Mouse (Mus musculus) kidney, adult 18-20 months (tissue): ENCODE results near the gene Tardbp.
A peak's percentile ranks its signal among the peaks of the same experiment; 100 is the strongest.

Experiments
- DNase-seq: peaks from one replicate; pipeline ENCODE4 v3.0.0; 2021

Tardbp gene

DNA sequence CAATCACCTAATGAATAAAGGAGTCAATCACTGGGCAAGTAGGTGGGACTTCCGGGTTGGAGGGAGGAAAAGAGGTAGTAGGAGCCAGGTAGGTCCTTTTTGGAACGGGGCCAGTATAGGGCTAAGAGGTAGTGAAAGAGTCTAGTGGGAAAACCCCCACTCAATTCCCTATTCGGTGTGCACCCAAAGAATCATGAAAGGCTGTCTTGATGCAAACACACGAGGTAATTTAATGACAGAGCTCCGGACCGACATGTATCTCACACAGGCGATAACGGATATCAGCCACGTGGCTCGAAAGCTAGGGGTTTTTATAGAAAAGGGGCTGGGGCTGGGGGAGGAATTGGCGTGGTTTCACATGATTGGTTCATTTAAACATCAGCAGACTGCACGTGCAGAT, 28.0 kb downstream of the Tardbp start:
- no peak for DNase-seq

DNA sequence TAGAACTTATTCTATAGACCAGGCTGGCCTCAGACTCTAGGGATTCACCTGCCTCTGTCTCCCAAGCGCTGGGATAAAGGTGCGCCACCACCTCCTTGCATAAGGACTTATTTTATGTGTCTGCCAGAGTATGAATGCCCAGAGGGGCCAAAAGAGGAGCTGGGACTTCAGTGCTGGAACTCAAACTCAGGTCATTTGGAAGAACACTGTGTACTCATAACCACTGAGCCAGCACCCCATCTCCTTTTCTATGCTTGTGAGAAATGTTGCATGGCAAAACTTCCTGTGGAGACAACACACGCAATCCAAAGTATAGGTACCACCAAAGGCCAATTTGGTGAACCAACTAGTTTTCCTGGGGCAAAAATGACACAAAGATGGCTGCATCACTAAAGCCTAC, 30.1 kb downstream of the Tardbp start:
- DNase-seq, result no peak

DNA sequence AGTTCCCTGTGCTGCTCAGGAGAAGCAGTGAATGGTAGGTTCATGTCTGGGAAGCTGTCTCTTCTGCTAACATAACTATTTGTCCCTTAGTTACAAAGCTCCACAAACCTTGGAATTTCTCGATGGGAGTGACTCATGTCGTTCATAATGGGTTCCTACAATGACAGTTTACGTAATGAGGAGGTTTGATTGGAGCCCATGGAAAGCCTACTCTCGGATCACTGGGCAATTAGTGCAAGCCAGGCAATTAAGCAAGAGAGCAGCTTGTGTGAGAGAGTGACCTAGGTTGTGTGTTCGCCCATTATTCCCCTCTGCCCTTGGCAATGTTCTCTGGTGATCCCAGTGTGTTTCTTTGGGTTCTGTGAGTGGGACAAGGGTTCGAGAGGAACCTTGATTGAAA, 30.9 kb downstream of the Tardbp start:
- DNase-seq, result no peak

DNA sequence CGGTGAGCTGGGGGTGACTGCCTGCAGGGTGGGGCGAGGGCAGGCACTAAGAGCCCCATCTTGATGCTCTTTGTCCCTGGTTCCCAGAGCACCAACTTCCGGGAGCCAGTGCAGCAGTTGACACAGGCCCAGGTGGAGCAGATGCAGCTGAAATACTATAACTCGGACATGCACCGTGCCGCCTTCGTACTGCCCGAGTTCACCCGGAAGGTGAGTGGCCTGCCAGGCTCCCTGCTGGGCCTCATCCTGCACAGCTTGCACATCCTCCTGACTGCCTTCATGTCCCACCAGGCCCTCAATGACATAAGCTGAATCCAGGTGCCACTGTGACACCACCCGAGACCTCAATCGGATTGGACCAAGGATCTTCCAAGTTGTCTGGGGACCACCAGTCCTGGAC, 32.8 kb downstream of the Tardbp start:
- DNase-seq, result no peak

DNA sequence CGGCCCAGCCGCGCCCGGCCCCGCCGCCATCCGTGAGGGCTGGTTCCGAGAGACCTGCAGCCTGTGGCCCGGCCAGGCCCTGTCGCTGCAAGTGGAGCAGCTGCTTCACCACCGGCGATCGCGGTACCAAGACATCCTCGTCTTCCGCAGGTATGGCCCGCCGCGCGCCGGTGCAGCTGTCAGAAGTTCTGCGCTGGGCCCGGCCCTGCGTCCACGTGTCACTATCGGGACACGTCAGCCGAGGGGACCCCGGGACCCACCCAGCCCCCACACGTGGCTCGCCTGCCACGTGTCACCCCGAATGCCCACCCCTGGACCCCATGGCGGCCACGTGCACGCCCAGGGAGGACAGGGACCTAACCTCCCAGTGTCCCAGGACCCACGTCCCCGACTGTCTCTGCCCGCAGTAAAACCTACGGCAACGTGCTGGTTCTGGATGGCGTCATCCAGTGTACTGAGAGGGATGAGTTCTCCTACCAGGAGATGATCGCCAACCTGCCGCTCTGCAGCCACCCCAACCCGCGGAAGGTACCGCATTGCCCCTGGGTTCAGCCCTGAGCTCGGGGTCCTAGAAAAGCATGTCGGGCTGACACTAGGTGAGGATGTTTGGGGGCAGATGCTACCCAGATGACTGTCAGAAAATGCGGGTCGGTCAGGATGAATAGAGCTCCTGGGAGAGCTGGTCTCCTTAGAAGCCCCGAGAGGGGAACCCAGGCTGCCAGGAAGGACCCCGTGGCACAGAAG, 35.0 kb downstream of the Tardbp start:
- no peak for DNase-seq

DNA sequence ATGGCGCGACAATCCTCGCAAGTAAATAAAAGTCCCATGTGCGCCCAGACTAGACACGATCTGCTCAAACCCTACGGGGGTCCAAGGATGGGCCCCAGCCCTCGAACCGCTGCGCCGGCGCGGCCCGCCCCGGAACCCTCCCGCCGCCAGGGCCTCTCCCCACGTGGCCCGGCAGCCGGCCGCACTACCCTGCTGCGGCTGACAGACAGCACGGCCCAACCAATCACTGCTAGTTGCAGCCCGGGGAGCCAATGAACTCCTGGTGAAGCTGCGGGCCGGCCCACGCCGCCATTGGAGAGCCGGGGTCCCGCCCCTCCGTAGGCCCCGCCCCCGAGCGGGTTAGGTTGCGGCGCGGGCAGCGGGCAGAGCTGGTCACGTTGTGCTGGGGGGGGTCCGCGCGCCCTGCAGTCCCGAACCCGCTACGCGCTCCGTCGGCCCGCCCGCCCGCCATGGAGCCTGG, 35.6 kb downstream of the Tardbp start, which contains the start of gene Srm:
Gene Srm, plus strand, starts transcription at position 333 of the 460 bp plus-strand sequence.
- DNase-seq, result peak; percentile 98

DNA sequence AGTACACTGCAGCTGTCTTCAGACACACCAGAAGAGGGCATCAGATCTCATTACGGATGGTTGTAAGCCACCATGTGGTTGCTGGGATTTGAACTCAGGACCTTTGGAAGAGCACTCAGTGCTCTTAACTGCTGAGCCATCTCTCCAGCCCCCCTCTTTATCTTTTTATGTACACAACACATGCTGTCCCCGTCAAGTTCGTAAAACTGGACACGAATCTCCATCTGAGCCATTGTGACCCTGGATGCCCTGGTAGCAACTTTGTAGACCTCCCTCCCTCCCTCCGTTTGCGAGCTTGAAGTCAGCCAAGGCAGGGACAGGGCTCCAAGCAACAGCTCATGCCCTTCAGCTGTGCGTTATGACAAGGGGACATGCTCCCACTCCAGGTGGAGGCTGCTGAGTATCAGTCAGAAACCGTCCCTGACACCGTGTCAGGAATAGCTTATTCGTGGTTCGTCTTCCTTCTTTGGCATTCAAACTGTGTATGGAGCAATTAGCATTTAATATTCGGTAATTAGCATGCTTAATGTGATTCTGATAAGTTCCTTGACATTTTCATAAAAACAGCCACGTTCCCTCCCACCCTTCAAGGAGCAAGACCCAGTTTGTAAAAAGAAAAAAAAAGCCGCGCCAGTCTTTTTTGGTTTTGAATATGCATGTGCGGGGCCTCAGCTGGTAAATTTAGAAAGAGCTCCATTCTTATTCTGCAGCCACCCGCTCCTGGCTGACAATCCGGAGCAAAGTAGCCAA, 36.2 kb downstream of the Tardbp start:
- no peak for DNase-seq

DNA sequence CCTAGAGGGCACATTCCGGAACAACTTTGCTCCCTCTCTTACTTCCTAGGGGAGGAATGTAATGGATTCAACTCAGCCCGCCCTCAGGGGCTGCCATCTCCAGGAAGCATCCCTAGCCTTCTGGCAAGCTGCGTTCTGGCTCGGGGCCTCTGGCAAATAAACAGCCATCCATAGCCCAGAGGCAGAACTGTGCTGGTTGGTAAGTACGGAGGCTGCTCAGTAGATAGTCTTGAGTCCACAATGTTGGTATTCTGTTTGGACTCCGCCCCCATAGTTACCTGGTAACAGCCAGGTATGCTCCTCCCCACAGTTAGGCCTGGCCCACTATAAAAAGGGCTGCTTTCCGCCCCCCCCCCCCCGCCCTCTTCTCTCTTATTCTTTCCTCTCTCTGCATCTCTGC, 37.3 kb downstream of the Tardbp start:
- DNase-seq, result no peak

DNA sequence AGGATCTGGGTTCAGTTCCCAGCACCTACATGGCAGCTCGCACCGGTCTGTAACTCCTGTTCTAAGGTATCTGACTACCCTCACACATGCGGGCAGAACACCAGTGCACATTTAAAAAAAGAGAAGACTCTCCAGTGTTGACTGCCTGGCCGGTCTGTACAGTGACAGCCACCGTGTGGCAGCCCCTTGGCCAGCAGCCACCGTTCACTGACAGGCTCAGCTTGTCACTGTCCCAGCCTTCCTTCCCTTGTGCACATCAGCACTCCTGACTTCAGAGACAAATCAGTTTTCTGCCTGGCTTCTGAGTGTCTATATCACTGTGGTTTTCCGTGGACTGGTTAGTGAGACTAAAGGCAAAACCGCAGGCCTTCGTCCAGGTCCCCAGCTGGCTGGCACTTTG, 38.0 kb downstream of the Tardbp start:
- no peak for DNase-seq

DNA sequence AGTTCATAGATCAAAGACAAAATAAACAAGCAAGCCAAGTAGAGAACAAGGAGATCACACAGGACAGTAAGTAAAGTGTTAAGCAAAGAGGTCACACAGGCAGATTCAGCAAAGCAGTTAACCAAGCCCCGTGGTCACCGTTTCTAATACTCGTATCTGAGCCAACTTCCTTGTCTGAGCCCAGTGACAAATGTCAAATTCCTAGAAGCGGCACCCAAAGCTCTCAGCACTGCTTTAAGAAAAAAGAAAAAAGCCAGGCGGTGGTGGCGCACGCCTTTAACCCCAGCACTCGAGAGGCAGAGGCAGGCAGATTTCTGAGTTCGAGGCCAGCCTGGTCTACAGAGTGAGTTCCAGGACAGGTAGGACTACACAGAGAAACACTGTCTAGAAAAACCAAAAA, 40.2 kb downstream of the Tardbp start:
- no peak for DNase-seq

DNA sequence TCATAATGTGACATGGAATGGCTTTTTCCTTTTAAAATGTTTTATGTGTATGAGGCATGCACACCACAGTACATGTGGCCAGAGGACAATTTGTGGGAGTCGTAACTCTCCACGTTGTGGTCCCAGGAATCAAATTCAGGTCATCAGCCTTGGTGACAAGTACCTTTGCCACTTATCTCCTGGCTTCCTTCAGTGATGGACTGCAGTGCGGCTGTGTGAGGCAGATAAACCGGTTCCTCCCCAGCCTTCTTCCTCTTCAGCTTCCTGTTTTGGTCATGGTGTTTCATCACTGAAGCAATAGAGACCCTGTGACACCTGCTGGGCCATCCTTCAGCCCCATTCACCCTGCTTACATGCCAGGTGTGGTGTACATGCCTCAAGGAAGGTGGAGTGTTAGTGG, 43.6 kb downstream of the Tardbp start:
- DNase-seq, result no peak

DNA sequence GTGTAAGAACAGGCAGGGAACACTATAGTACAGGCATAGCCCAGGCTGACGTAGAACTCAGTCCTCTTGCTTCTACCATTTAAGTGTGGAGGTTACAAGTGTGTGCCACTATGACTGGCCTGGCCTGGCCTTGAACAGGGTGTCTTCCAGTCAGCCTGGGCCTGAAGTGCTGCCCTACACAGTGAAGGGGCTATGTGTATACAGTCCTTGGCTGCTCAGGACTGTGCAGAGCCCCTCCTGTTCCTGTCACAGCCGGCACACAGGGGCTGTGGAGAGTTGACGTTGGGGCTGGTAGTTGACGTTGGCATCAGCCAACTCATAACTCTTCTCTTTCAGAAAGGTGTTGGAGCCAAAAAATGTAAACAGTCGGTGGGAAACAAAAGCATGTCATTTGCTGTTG, 45.4 kb downstream of the Tardbp start:
- no peak for DNase-seq

DNA sequence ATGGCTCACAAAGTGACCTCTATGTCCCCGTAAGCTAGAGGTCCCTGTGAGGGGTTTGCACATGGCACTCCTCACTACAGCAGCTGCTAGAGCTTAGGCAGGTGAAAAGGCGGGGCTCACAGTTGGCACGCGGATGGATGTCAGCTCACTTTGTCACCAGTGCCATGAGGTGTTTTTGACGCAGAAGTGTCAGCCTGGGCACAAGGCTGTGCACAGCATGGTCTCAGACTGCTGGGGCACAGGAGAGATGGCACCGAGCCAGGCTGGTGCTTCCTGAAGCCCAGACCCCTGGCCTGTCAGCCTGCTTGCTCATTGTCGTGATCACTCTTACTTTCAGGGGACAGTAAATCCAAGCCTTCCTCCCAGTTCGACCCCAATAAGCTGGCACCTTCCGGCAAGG, 46.1 kb downstream of the Tardbp start:
- no peak for DNase-seq

DNA sequence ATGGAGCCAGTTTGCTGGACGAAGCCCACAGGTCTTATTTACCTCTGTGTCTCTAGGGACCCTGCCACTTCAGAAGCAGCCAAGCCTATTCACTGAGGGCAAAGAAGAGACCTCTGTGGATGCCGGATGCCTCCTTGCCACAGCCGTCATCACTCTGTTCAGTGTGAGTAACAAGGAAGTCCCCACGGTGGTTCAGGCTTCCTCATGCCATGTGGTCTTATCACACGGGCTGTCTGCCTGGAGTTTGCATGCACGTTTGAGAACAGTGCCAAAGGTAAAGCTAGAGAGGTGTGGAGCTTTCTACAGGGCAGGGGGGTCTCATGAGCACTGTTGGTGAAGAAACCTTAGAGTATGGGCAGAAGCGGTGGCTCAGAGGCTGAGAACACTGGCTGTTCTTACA, 53.6 kb downstream of the Tardbp start:
- DNase-seq, result no peak

DNA sequence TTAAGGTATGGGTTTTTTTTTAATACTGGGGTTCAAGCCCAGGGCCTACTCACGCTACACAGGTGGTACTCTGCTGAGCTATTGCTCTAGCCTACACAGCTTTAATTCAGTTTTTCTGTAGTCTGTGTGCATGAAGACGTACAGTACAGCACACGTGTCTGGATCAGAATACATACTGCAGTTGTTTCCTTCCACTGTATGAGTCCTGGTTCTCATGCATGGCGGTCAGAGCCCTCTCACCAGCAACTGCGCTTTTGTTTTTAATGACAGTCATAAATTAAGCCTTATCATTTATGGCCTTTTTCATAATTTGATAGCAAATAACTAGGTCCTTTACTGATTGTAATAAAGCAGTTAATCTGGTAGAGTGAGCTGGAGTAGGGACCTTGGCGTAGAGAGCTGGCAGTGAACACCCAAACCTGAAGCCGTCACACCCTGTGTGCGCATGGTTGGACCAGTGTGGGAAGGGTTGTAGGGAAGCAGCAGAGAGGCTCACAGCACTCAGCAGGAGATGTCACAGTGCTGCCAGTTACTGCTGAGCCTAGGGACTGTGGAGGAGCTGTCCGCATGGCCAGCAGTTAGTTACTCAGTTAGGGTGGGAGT, 56.0 kb downstream of the Tardbp start:
- DNase-seq, result no peak

DNA sequence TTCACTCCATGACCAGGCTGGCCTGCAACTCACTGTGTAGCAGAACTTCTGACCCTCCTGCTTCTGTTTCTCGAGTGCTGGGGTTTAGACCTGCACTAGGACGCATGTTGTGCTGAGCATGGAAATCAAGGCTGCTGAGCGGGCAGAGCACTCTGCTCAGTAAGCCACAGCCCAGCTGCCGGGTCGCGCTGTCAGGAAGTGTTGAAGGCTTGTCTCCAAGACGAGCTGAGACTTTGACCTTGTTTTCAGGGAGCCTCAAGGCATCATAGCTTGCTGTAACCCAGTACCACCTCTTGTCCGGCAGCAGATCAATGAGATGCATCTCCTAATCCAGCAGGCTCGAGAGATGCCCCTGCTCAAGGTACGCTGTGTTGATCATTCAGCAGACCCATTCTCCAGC, 56.7 kb downstream of the Tardbp start:
- DNase-seq, result no peak

DNA sequence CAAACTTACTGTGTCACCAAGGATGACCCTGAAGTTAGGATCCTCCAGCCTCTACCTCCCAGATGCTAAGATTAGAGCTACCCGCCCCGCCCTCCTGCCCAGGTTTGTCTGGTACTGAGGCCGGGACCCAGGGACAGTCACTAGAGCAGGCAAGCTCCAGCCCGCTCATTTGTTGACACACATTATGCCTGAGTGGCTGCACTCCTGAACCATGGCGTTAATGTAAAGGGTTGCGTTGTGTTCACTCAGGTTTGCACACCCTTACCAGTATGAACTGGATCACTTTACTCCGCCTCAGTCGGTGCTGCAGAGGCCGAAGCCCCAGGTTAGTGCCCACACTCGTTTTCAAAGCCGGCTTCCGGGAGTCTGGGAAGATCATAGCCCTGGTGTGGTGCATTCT, 63.2 kb downstream of the Tardbp start:
- DNase-seq, result no peak

DNA sequence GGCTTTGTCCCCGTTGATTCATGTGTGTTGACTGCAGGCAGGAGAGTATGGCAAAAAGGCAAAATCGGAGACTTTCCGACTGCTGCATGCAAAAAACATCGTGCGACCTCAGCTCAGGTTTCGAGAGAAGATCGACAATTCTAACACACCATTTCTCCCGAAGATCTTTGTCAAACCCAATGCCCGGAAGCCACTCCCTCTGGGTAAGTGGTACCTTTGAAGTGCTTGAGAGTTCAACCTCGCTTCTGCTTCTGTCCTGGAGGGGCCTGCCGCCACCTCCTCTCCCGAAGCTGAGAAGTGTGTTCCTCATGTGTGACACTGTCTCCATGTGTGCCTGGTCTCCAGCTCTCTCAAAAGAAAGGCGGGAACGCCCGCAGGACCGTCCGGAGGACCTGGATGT, 64.1 kb downstream of the Tardbp start:
- no peak for DNase-seq
